Mouse (Mus musculus) c-Kit-positive CD71-positive TER-119-positive erythroid progenitor cells, embryonic 14.5 days (primary cell): ENCODE results near the gene Adrb1.

Source experiments
- DNase-seq: peaks from one replicate; pipeline ENCODE4 v3.0.0-alpha.2; 2013; ENCODE audit warnings: low spot score

Gene Adrb1

GRCm38 (mm10) chr19:56703238-56704097 lies 18.5 kb upstream of the Adrb1 start:
- no peak for DNase-seq

DNA sequence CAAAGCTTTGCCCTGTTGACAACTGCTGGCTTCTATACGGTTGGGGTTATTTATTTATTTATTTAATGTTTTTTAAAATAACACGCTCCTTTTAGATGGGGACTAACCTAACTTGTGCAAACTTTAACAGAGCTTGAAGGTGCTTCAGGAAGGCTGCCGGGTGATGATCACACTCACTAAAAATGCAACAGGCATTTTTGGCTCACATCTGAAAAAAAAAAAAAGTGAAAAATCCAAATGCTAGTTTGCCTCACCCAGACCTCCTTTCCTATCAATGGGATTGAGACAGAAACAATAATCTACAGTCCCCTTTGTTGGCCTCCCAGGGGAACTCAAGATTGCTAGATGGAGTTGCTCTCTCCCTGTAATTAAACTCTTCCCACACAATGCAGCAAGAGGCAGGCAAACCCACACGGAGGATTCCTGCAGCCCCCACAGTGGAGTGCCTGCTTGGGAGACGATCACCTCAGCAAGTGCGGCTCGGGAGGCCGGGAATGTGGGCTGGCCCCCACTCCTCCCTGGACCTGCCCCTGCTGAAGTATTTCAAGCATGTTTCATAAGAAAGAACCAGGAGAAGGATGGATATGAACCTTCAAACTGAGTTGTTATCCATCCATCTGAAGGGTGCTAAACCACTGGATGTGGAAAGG lies 16.8 kb upstream of the Adrb1 start:
- no peak for DNase-seq

GRCm38 (mm10) chr19:56708794-56709193 lies 13.2 kb upstream of the Adrb1 start:
- DNase-seq, result no peak

GRCm38 (mm10) chr19:56710131-56710905 lies 11.7 kb upstream of the Adrb1 start:
- no peak for DNase-seq

DNA sequence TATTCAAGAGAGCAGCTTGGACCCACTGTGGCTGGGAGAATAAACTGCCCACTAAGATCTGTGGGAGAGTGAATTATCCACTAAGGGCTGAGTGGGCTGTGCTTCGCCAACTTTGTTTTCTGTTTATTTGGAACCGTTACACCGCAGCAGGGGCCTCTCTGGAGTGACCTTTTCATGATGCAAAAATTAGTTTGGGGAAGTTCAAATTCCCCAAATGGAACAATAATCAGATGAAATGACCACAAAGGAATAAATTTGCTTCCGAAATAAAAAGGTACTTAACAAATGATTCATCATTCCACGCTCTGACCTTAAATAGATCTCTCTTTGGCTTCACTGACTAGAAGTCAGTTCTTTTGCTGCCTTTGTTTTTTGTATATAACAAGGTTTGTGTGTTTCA lies 8.4 kb upstream of the Adrb1 start:
- no peak for DNase-seq

DNA sequence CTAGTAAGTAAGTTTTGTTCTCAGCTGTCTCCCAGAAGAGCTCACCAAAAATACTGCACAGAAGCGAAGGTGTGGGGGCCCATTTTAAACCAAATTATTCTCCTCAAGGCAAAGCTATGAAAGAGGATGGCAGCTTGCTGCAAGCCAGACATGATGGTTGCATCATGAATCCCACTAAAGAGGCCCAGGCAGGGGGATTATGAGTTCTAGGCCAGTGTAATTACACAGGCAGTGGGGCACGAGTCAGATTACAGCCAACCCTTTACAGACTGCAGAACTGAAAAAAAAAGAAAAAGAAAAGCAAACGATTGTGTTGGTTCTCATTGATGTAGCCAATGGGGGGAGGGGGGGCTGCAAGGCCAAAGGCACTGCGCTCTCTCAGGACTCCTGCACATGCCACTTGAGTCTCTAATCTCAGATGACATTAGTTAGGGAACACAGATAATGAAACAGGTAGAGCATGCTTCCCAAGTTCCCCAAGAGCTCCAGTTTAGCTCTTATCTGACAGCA lies 7.3 kb upstream of the Adrb1 start:
- DNase-seq, result no peak

GRCm38 (mm10) chr19:56718046-56718445 lies 4.0 kb upstream of the Adrb1 start:
- no peak for DNase-seq

- no peak for DNase-seq
Measured at GRCm38 (mm10) chr19:56720882-56721281, 1.1 kb upstream of the Adrb1 start.

DNA sequence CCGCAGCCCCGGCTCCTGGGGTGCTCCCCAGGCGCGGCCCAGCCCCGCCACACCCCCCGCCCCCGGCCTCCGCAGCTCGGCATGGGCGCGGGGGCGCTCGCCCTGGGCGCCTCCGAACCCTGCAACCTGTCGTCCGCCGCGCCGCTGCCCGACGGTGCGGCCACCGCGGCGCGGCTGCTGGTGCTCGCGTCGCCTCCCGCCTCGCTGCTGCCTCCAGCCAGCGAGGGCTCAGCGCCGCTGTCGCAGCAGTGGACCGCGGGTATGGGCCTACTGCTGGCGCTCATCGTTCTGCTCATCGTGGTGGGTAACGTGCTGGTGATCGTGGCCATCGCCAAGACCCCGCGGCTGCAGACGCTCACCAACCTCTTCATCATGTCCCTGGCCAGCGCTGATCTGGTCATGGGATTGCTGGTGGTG lies 300 bp downstream of the Adrb1 start:
- no peak for DNase-seq

GRCm38 (mm10) chr19:56722711-56723330 lies 822 bp downstream of the Adrb1 start:
- DNase-seq, result no peak

DNA sequence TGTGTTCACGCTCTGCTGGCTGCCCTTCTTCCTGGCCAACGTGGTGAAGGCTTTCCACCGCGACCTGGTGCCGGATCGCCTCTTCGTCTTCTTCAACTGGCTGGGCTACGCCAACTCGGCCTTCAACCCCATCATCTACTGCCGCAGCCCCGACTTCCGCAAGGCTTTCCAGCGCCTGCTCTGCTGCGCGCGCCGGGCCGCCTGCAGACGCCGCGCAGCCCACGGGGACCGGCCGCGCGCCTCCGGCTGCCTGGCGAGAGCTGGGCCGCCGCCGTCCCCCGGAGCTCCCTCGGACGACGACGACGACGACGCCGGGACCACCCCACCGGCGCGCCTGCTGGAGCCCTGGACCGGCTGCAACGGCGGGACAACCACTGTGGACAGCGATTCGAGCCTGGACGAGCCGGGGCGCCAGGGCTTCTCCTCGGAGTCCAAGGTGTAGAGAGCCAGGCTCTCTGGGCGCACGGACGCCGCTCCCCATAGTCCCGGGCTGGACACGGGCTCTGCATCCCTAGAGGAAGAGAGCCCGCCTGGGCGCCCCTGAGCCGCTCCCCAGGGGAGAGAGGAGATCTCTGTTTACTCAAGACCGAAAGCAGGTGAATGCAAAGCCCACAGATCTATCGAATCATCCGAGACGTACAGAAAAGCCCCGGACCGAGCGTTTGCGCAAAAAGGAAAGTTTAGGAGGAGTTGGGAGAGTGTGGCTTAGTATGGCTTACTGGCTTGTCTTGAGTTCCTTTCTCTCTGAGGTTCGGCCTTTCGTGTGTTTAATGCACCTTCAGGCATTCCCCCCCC lies 1.5 kb downstream of the Adrb1 start:
- DNase-seq, result no peak

DNA sequence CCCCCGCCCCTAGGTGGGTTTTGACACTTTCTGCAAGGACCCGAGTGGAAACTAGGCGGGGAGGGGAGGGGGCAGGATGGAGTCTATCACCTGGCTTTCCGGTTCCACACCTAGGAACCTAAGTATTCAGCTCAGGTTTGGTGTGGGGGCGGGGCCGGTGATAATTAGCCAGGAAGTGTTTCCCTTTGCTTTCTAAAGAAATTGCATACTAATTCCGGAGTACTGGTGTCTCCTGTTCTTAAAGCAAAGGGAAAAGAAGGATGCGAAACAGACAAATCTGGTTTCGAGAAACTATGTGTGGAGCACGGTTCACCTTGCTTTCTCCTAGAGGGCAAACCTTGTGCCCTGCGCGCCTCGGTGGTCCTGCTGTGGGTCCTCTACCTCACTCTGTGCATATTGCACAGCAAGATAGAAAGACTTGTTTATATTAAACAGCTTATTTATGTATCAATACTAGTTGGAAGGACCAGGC lies 2.2 kb downstream of the Adrb1 start:
- DNase-seq, result no peak

- no peak for DNase-seq
Measured at GRCm38 (mm10) chr19:56727170-56727877, 5.3 kb downstream of the Adrb1 start.

GRCm38 (mm10) chr19:56734033-56734572 lies 12.1 kb downstream of the Adrb1 start:
- no peak for DNase-seq

GRCm38 (mm10) chr19:56735747-56736146 lies 13.7 kb downstream of the Adrb1 start:
- no peak for DNase-seq

DNA sequence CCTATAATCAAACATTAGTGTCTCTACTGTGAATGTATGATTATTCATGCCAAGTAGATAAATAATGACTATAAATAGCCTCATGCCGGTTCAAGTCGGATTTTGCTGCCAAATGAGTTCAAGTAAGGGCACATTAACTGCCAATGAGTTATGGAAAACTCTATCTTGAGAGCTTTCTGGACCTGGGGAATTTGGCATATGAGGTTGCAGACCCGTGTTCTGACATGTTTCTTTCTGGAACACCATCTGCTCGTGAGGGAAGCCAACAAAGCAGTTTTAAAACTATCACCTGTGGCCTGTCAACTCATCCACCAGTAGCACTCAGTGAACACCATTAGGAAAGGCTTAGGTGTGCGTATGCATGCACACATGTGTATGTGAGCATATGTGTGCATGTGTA lies 14.3 kb downstream of the Adrb1 start:
- DNase-seq, result no peak

DNA sequence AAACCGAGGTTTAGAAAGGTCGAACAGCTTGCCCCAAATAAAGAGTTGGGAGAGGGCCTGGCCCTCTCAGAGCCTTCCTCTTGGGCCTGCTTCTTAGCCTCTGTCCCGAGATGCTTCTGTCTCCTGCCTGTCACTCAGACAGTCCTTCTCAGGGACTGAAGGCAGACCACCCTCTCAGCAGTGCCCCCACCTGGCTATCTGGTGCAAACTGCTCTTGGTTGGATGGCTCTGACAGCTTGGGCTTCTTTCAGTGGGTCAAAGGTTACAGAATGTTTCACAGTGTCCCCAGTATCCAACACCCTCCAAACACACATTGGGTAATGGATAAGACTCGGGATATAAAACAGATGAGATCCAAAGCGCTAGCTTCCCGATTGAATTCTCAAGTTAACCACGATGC lies 23.1 kb downstream of the Adrb1 start:
- no peak for DNase-seq

DNA sequence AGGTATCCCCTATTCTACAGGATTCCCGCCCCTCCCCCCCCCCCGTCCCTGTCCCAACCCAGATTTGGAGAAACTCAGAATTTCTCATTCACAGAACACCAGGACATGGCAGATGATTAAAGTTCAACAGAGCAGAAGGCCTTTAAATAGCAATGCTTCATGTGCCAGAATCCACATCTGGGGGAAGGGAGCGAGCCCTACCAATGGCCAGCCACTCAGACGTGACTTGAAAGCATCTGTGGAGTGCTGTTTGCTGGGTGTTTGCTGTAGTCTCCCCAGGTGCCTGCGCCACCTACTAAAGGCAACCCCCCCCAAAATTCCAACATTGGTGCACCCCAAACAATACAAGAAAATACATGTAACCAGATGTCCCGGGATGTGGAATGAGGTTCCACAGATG lies 23.5 kb downstream of the Adrb1 start:
- DNase-seq, result no peak

GRCm38 (mm10) chr19:56746618-56747017 lies 24.6 kb downstream of the Adrb1 start:
- DNase-seq, result no peak

DNA sequence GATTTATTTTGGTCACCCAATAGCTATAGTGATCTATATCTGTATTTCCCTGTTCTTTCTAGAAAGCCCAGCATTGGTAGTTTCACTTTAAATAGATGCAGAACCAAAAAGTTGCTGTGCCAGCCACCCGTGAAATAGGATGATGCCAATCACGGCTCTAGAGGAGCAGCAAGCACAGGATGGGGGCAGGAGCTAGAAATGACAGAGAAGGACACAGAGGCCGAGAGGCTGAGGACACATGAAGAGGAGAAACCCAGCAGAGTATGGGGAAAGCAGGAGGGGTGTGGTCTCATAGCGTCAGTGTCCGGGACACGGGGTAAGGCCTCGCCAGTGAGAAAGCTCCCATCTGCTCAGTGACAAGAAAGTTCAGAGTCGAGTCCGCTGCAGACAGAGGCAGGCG lies 25.9 kb downstream of the Adrb1 start:
- no peak for DNase-seq
